Mouse (Mus musculus) kidney, adult 2 months (tissue): ENCODE data around the gene Cdk12.

Experiments used
- CTCF ChIP-seq: fragments of 200-500 bp; conservative IDR thresholded peaks from 2 replicates; pipeline ENCODE4 v1.5.1; 2011; ENCODE audit warnings: low read depth, mild to moderate bottlenecking, control low read depth, low read length, moderate library complexity, mixed read lengths; ENCODE audit not compliant: insufficient read depth, insufficient read length
- POLR2A ChIP-seq: fragments of 200-500 bp; IDR thresholded peaks from one replicate; pipeline ENCODE4 v1.6.1; 2011; ENCODE audit warnings: low read depth, low read length, control low read depth

GRCm38 (mm10) chr11:98328031-98328370 is 125.1 kb downstream of the Cdk12 start:
- TF ChIP-seq CTCF (no peak), POLR2A (no peak)
